Mouse (Mus musculus) E14TG2a.4 (cell line): Measurements from ENCODE around the gene Grm1.

Experiments
- H3K27me3 ChIP-seq: 2 replicates; pipeline ENCODE4 v1.6.1; 2014; ENCODE audit warnings: low read length, control low read depth; ENCODE audit not compliant: insufficient read depth
- H3K36me3 ChIP-seq: 2 replicates; pipeline ENCODE4 v1.6.1; 2014; ENCODE audit warnings: low read length, control low read depth; ENCODE audit not compliant: insufficient read depth
- H3K4me1 ChIP-seq: replicated peaks from 2 replicates; pipeline ENCODE4 v1.6.1; 2014; ENCODE audit warnings: low read depth, low read length, control low read depth
- H3K4me3 ChIP-seq: replicated peaks from 2 replicates; pipeline ENCODE4 v1.5.1; 2014; ENCODE audit warnings: mild to moderate bottlenecking, low read length
- H3K9me3 ChIP-seq: 2 replicates; pipeline ENCODE4 v1.6.1; 2014; ENCODE audit warnings: low read length, control low read depth
- CTCF ChIP-seq: conservative IDR thresholded peaks from 2 replicates; pipeline ENCODE4 v1.5.1; 2014; ENCODE audit warnings: low read length
- NANOG ChIP-seq: IDR thresholded peaks from 2 replicates; pipeline ENCODE4 v1.6.1; 2014; ENCODE audit warnings: borderline replicate concordance, low read length, mixed read lengths
- POU5F1 ChIP-seq: IDR thresholded peaks from 2 replicates; pipeline ENCODE4 v1.6.1; 2014; ENCODE audit warnings: low read length, borderline replicate concordance

The Grm1 gene

DNA sequence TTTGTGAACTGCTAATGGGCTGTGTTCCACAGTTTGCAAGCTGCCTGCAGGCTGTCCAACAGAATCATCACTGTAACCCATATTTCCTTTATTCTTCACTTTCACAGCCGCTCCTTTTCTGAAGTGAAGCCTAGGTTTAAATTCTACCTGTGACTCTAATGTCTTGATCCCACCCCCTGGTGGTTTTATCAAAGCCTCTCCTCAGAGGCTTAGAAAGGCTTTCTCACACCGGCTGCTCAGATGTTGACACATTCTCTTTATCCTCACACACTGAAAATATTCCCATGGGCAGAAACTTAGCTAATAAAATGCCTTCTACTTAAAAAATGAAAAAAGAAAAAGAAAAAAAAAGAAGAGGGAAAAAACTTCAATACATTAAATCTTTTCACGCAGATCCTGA, 210.0 kb downstream of the Grm1 start:
- H3K9me3 ChIP-seq = no peaks in the 10 kb centered on the region
- no peaks in the 10 kb centered on the region for H3K4me1 ChIP-seq
- H3K36me3 ChIP-seq = no peaks in the 10 kb centered on the region
- no peak for TF ChIP-seq CTCF
- TF ChIP-seq POU5F1 = no peak
- TF ChIP-seq NANOG = no peak
- H3K4me3 ChIP-seq = no peak overlapping the region
- H3K27me3 ChIP-seq = no peaks in the 10 kb centered on the region

DNA sequence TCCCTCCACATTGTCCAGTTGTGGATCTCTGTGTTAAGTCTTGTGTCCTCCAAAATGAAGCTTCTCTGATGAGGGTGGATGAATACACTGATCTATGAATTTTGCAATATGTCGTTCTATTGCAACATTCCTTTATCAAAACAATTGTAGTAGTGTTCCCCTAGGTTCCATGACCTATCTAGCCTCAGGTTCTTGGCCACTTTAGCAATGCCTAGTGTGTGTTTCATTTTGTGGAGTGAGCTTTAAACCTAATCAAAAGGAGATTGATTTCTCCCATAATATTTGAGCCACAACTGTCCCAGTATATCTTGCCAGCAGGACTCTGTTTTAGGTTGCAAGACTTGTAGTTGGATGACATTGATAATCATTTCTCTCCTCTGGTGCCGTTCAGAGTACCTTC, 211.9 kb downstream of the Grm1 start:
- TF ChIP-seq NANOG (no peak), CTCF (no peak), POU5F1 (no peak)
- Histone ChIP-seq H3K36me3 (no peaks in the 10 kb centered on the region), H3K4me1 (no peaks in the 10 kb centered on the region), H3K4me3 (no peak overlapping the region), H3K27me3 (no peaks in the 10 kb centered on the region), H3K9me3 (no peaks in the 10 kb centered on the region)

DNA sequence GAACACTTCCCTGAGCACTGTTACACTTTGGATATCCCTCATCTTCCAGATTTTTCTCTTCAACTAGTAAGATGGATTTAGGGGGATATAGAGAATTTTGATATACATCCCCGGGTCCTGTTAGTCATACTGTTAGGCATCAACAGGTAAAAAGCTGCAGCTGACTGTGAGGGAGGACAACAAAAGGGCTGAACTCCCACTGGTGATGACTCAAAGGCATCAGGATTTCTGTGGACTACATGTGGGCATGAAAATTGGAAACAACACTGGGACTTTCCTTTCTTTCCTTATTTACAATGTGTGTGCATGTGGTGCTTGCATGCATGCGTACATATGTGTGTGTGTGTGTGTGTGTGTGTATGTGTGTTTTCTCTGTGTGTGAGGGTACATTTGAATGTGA, 215.9 kb downstream of the Grm1 start:
- no peaks in the 10 kb centered on the region for H3K9me3 ChIP-seq
- no peak overlapping the region for H3K4me3 ChIP-seq
- H3K27me3 ChIP-seq = no peaks in the 10 kb centered on the region
- no peaks in the 10 kb centered on the region for H3K4me1 ChIP-seq
- no peaks in the 10 kb centered on the region for H3K36me3 ChIP-seq
- no peak for TF ChIP-seq CTCF
- TF ChIP-seq POU5F1 = no peak
- no peak for TF ChIP-seq NANOG

DNA sequence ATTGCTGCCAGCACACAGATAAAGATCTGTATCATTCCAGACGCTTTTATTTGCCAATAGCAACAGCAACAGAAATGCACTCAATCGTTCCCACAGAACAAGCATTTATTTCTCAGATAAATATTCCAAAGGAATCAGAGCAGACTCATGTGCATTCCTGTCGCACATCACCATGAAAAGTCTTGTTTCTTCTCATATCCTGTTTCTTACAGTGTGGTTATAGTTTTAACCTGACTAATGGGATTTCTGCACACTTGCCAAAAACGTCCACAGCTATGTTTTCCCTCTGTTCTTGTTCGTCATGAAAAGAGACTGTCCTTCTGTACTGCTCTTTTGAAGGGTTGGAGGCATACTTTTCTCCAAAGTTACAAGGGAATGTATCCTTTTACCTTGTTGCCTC, 217.4 kb downstream of the Grm1 start:
- Histone ChIP-seq H3K4me1 (no peaks in the 10 kb centered on the region), H3K9me3 (peaks cover 12% of the 10 kb centered on the region), H3K4me3 (no peak overlapping the region), H3K36me3 (no peaks in the 10 kb centered on the region), H3K27me3 (no peaks in the 10 kb centered on the region)
- TF ChIP-seq NANOG = no peak

DNA sequence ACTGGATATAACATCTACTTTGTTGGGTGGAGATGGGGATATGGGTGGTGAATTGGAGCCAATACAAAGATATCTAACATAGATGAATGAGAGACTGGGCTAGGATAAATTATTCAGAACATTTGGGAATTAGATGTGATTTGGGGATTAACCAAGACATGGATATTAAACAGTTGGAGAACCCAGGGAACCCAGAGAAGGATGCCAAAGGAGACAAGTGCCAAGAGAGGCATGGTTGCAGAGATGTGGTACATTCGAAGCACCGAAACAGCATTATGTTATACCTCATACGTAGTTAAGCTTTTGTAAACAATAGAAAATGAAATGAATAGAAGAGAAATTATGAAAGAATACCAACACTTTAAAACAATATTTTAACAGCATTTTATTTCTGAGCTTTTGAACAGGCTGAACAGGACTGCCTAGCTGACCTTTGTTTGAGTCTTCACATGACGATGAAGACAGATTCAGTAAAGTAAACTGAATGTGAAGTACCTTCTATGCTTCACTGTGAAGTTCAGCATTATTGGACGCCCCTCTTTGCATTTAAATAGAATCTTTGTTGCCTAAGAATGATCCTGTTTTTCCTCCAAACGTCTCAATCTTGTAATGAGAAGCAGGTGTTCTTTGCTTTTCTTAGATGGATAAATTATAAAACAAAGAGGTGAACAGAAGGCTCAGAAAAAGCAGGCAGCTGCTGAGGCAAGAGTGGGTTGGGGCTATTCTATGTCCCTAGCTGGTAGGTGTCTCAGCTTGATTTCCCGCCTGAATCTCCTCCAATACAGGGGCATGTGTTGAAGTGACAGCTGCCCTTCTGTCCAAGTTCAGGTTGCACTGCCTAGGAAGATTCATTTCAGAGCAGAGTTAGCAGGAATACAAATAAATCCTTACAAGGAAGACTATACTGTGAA, 234.5 kb downstream of the Grm1 start:
- Histone ChIP-seq H3K36me3 (no peaks in the 10 kb centered on the region), H3K4me3 (no peak overlapping the region), H3K4me1 (no peaks in the 10 kb centered on the region), H3K9me3 (no peaks in the 10 kb centered on the region), H3K27me3 (no peaks in the 10 kb centered on the region)
- TF ChIP-seq NANOG (peak; percentile 15; the same call in 1 of the 2 replicates), CTCF (no peak)

DNA sequence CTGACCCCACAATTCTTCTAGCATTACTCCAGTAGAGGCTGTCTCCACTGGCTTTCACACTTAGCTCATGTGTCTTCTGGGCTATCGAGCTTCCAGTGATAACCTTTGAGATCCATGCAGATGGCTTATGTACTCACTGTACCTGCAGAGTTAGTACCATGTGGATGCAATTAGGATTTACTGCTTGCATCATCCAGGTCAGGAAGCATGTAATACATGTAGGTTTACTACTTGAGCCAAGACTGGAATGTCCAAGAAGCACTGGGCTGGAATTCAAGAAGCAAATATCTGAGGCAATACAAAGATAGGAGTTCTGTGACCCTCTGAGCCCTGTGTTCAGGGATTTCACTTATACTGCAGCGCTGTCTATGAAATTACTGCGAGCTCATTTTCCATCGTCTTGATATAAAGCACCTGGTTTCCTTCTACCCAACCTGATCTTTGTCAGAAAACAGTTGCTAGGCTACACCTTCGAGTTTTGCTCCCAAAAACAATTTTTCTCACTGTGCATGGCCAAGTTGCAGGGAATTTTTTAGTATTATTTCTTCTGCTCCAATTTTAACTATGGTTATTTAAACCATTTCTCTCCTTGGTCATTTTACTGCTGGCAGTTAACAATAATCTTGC, 237.0 kb downstream of the Grm1 start:
- no peaks in the 10 kb centered on the region for H3K4me1 ChIP-seq
- no peak overlapping the region for H3K4me3 ChIP-seq
- no peaks in the 10 kb centered on the region for H3K9me3 ChIP-seq
- H3K27me3 ChIP-seq = no peaks in the 10 kb centered on the region
- H3K36me3 ChIP-seq = no peaks in the 10 kb centered on the region
- no peak for TF ChIP-seq CTCF
- TF ChIP-seq NANOG = no peak
- TF ChIP-seq POU5F1 = no peak

DNA sequence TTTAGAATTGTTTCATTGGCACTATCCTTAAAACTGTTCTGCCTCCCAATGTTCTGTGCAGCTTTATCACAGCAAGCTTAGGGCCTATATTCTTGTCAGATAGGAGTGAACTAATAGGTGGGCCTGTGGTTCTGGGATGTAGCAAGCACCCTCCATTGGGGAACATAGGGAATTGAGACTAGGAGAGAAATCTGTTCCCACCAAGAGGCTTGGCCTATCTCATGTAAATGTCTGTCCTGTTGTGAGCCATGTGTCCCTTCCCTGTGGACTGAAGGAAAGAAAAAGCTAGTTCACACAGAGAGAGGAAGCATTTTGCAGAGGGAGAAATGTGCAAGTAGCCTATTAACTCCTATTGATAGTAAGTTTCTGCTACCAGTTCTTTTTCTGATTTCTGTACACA, 246.8 kb downstream of the Grm1 start:
- H3K27me3 ChIP-seq = no peaks in the 10 kb centered on the region
- TF ChIP-seq NANOG (no peak), CTCF (no peak), POU5F1 (no peak)
- no peaks in the 10 kb centered on the region for H3K36me3 ChIP-seq
- no peaks in the 10 kb centered on the region for H3K4me1 ChIP-seq
- H3K9me3 ChIP-seq = no peaks in the 10 kb centered on the region
- H3K4me3 ChIP-seq = no peak overlapping the region

DNA sequence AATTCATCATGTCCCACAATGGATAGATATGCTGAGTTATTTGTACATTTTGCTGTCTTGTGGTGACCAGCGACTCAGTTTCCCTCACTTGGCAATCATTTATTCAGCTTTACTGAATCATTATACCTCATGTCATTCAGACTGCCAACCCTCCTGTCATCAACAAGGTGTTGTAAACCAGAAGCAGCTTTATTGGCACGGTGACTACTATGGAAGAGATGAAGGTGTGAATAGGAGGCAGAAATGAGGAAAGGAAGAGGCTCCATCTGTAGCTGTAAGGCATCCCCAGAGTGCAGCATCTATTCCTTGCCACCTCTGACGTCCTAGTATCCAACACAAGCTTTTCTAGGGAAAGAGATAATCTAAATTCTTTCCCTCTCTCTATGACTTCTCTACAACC, 247.3 kb downstream of the Grm1 start:
- Histone ChIP-seq H3K4me3 (no peak overlapping the region), H3K9me3 (no peaks in the 10 kb centered on the region), H3K27me3 (no peaks in the 10 kb centered on the region), H3K4me1 (no peaks in the 10 kb centered on the region), H3K36me3 (no peaks in the 10 kb centered on the region)
- TF ChIP-seq POU5F1 = no peak
- no peak for TF ChIP-seq NANOG
- TF ChIP-seq CTCF = no peak
